In genomic region chr1:136587761-136588405, GRCm38 (mm10) we compare ENCODE assay signal across 24 mouse cellular contexts.
"Had no signal": no experiment of that assay in that cellular context is flagged by ENCODE, and none has a peak within 500 bp of the region (broad histone marks: within the 10 kb centered on the region; RNA-seq: fewer than 3 reads in every experiment).

No protein-coding gene starts in this region.

- H3K4me3 ChIP-seq: gastrocnemius, adult 2 months; heart, adult 2 months; kidney, embryonic 15.5 days; liver, embryonic 12.5 days had no signal

- DNase-seq: gastrocnemius, adult 2 months; gastrocnemius, postnatal 10 days; gastrocnemius, postnatal 25 days; heart, adult 2 months; heart, postnatal 14 days; heart, postnatal 36 days; kidney, adult 2 months; kidney, adult 9 months; kidney, postnatal 14 days; kidney, postnatal 36 days; layer of hippocampus, adult 9-11 months; layer of hippocampus, postnatal 36 days had no signal

- ATAC-seq: intestine, embryonic 16.5 days; liver, embryonic 12.5 days had no signal

- H3K36me3 ChIP-seq: heart, embryonic 13.5 days; heart, embryonic 15.5 days; hindbrain, embryonic 13.5 days; hindbrain, embryonic 15.5 days; kidney, embryonic 15.5 days; limb, embryonic 13.5 days; limb, embryonic 15.5 days; liver, embryonic 12.5 days had no signal

- H3K27ac ChIP-seq: gastrocnemius, adult 2 months; heart, adult 2 months; heart, embryonic 13.5 days; heart, embryonic 15.5 days; hindbrain, embryonic 13.5 days; hindbrain, embryonic 15.5 days; hindbrain, postnatal 0 days; kidney, embryonic 15.5 days; kidney, postnatal 0 days; limb, embryonic 13.5 days; limb, embryonic 15.5 days; liver, embryonic 12.5 days; liver, embryonic 14.5 days had no signal

- H3K9ac ChIP-seq: heart, embryonic 15.5 days; hindbrain, embryonic 15.5 days; kidney, embryonic 15.5 days; limb, embryonic 13.5 days; limb, embryonic 15.5 days; liver, embryonic 12.5 days; liver, embryonic 14.5 days had no signal

- H3K4me1 ChIP-seq: liver, embryonic 12.5 days had no signal

- H3K27me3 ChIP-seq: heart, embryonic 13.5 days; heart, embryonic 15.5 days; hindbrain, embryonic 13.5 days; hindbrain, embryonic 15.5 days; limb, embryonic 15.5 days; liver, embryonic 12.5 days had no signal

- H3K9me3 ChIP-seq: heart, embryonic 13.5 days; heart, embryonic 15.5 days; hindbrain, embryonic 13.5 days; hindbrain, embryonic 15.5 days; kidney, embryonic 15.5 days; limb, embryonic 13.5 days; limb, embryonic 15.5 days; liver, embryonic 12.5 days had no signal
